Mouse (Mus musculus): ENCODE results near the gene Ercc5. TPM values are rescaled to one million over a fixed set of nuclear protein-coding genes. Genes with fewer than 3 reads are reported as not detected.

The Ercc5 gene
- 3.8 TPM in 2 replicates for polyA plus RNA-seq (2012; rRNA removed)

GRCm38 (mm10) chr1:44147563-44148381, at the start of gene Ercc5:
Gene Ercc5 (plus strand): TSS chr1:44147744.

GRCm38 (mm10) chr1:44102259-44102717, 45.3 kb upstream of the Ercc5 start, which contains the start of gene Tex30:
Gene Tex30 (minus strand): TSS chr1:44102441.

GRCm38 (mm10) chr1:44118239-44119054, 29.1 kb upstream of the Ercc5 start, which contains the start of the genes Kdelc1 and Bivm:
Gene Kdelc1 (minus strand): TSS chr1:44118808.
Gene Bivm (plus strand): TSS chr1:44118957.

GRCm38 (mm10) chr1:44218876-44219275, 71.3 kb downstream of the Ercc5 start, which contains the start of gene Mettl21e:
Gene Mettl21e (minus strand): TSS chr1:44218961.

Other genes with a start within 250 kb of the Ercc5 start
- 10.2 and 10.6 TPM in 2 replicates for gene Tpp2, start 214.1 kb upstream of the Ercc5 start, polyA plus RNA-seq (2012; rRNA removed)
- 0.01 and 0.05 TPM in 2 replicates for gene Mettl21c, start 127.7 kb upstream of the Ercc5 start, polyA plus RNA-seq (2012; rRNA removed)
- 0.10 and 0.15 TPM in 2 replicates for gene Gm8251, start 85.8 kb upstream of the Ercc5 start, polyA plus RNA-seq (2012; rRNA removed)
- 14.9 and 17.2 TPM in 2 replicates for gene Tex30, start 45.3 kb upstream of the Ercc5 start, polyA plus RNA-seq (2012; rRNA removed)
- 11.8 and 13.7 TPM in 2 replicates for gene Kdelc1, start 28.9 kb upstream of the Ercc5 start, polyA plus RNA-seq (2012; rRNA removed)
- gene Bivm, start 28.8 kb upstream of the Ercc5 start, polyA plus RNA-seq (2012; rRNA removed): 2.6 and 2.8 TPM in 2 replicates
- 0.01 TPM in 2 replicates for gene Mettl21e, start 71.2 kb downstream of the Ercc5 start, polyA plus RNA-seq (2012; rRNA removed)